Mouse (Mus musculus) telencephalon, adult 2 months (tissue): ENCODE measurements around the gene Larp1.
"Not testable (repeated sequence)": the region's sequence is repeated elsewhere in the genome, so short reads cannot be mapped to it uniquely, and the experiment has no call there.

Source experiments
- DNase-seq: peaks from one replicate; pipeline ENCODE4 v3.0.0-alpha.2; 2011; ENCODE audit warnings: low read depth, low spot score

Larp1 gene

GRCm38 (mm10) chr11:58098366-58098720, 89.5 kb downstream of the Larp1 start:
- not testable (repeated sequence) for DNase-seq

GRCm38 (mm10) chr11:58100006-58100405, 91.1 kb downstream of the Larp1 start:
- DNase-seq = no peak

- DNase-seq = no peak
Measured at GRCm38 (mm10) chr11:58101194-58101720, 92.4 kb downstream of the Larp1 start.

GRCm38 (mm10) chr11:58102146-58102545, 93.3 kb downstream of the Larp1 start:
- no peak for DNase-seq

GRCm38 (mm10) chr11:58102581-58103343, 93.9 kb downstream of the Larp1 start:
- no peak for DNase-seq

- no peak for DNase-seq
Measured at GRCm38 (mm10) chr11:58103344-58103653, 94.4 kb downstream of the Larp1 start.

- DNase-seq = peak; percentile 97
Measured at GRCm38 (mm10) chr11:58103697-58104306, 94.9 kb downstream of the Larp1 start, which contains the start of gene Cnot8. Cnot8 (plus strand) TSS chr11:58104153.

GRCm38 (mm10) chr11:58104351-58104791, 95.5 kb downstream of the Larp1 start:
- no peak for DNase-seq

- no peak for DNase-seq
Measured at GRCm38 (mm10) chr11:58107009-58107408, 98.1 kb downstream of the Larp1 start.

GRCm38 (mm10) chr11:58107664-58108337, 98.9 kb downstream of the Larp1 start:
- no peak for DNase-seq
